Mouse (Mus musculus) myocyte (in vitro differentiated cells): ENCODE results near the gene Inf2.

ENCODE experiments used
- E2F4 ChIP-seq: IDR thresholded peaks from one replicate; pipeline ENCODE4 v1.6.1; 2011; ENCODE audit warnings: mild to moderate bottlenecking, control low read depth, moderate library complexity; ENCODE audit not compliant: insufficient read depth
- POLR2A ChIP-seq: IDR thresholded peaks from one replicate; pipeline ENCODE4 v1.6.1; 2011; ENCODE audit warnings: low read depth, mild to moderate bottlenecking, control low read depth, moderate library complexity; ENCODE audit not compliant: insufficient read length
- POLR2AphosphoS2 ChIP-seq: IDR thresholded peaks from one replicate; pipeline ENCODE4 v1.6.1; 2011; ENCODE audit warnings: low read depth, control low read depth; ENCODE audit not compliant: insufficient read length
- REST ChIP-seq: IDR thresholded peaks from one replicate; pipeline ENCODE4 v1.6.1; 2011; ENCODE audit warnings: mild to moderate bottlenecking, control low read depth, moderate library complexity; ENCODE audit not compliant: insufficient read depth, insufficient read length
- TCF12 ChIP-seq: IDR thresholded peaks from one replicate; pipeline ENCODE4 v1.6.1; 2011; ENCODE audit warnings: mild to moderate bottlenecking, control low read depth; ENCODE audit not compliant: poor library complexity, insufficient read depth, severe bottlenecking
- USF1 ChIP-seq: IDR thresholded peaks from one replicate; pipeline ENCODE4 v1.6.1; 2011; ENCODE audit warnings: low read depth, mild to moderate bottlenecking, control low read depth, moderate library complexity

DNA sequence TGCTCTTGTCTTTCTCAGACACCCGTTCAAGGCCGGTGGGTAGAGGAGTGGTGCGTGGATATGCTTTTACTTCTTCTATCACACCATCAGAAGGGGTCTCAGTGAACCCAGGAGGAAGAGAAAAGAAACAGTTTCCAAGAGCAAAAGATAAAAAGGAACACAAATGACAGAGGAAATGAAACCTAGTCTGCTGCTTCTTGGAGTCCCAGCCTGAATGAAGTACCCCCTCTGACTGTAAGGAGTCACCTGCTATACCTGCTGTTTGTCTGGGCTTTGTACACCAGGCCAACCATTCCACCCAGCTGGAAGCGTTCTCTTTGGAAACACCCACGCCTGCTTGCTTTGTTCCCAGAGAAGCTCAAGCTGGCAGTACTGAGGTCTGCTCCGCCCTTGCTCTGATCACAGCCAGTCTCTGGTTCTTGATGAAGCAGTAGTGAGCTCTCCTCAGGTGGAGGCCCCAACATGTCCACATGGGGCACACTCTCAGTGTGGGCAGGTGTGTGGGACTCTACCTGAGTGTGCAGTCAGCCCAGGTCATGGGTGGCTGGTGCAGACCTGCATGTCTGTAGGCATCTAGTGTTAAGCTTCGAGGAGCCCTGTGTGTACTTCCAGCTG lies 2.6 kb upstream of the Inf2 start:
- TF ChIP-seq POLR2A (no peak), E2F4 (no peak), TCF12 (no peak), USF1 (no peak), REST (no peak), POLR2AphosphoS2 (no peak)
